Comparison of ENCODE assay signal across 16 mouse cellular contexts in the genomic region with DNA sequence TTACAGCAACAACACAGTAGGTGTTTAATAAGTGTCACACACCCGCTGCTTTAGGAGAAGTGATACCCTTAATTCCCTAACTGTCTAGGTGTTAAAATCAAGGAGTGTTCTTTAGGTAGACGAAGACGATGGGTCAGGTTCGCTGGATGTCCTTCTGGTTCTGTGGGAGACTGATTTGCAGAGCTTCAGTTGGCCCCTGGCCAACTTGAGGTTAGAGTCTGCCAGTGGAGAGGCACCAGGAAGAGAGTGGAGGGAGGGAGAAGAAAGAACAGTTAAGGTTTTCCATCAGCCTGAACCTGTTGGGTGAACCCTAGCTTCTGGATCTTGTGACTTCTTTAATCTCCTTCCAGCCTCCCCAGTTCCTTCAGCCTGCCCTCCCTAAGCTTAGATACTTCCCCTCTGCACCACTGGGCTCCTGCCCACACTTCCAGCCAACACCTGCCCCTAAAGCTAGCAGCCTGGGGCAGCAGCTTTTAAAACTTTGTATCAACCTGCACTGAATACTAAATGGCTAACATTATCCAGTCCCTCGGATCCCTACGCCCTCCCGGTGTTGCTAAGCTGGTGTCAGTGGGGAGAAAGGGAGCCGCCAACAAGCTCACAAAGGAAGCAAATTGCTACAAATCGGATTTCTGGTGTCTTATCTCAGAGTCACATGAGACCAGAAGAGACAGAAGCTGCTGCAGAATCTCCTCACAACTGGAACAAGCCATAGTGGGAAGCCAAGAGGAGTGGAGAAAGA.
A peak's percentile ranks its signal among the peaks of the same experiment; 100 is the strongest.
DNase-seq lines count a peak whose midpoint lies in the region; ATAC-seq lines count a peak whose summit lies in the region.
"Had no signal": no experiment of that assay in that cellular context is flagged by ENCODE, and none has a peak within 500 bp of the region (broad histone marks: within the 10 kb centered on the region; RNA-seq: fewer than 3 reads in every experiment).

No protein-coding gene starts in this region.

- no peak overlapping the region for H3K9ac ChIP-seq in heart, embryonic 12.5 days

- peak overlapping the region; percentile 41; the same call in 1 of the 2 replicates for H3K27ac ChIP-seq in heart, embryonic 12.5 days (ENCODE audit: poor library complexity, severe bottlenecking)
- H3K27ac ChIP-seq: macrophage; stomach, postnatal 0 days had no signal

- H3K27me3 ChIP-seq in heart, embryonic 12.5 days (replicated peaks) = no peaks in the 10 kb centered on the region

- no peaks in the 10 kb centered on the region for H3K36me3 ChIP-seq in heart, embryonic 12.5 days

- intact Hi-C loops in heart, postnatal 36 days (cut with DNase I) = no loop called here
- intact Hi-C loops in left cerebral cortex, postnatal 4 days (cut with DNase I) = no loop called here
- intact Hi-C loops in left cerebral cortex, postnatal 10 days (cut with DNase I) = no loop called here

- DNase-seq in adrenal gland, adult (ENCODE audit: inconsistent age in 2 of 2, low spot score in 1 of 2) = peak; percentile 15 to 41
- no peak for DNase-seq in adrenal gland, adult 18-20 months (ENCODE audit: low spot score in 2 of 2)
- no peak for DNase-seq in heart, postnatal 36 days
- peak; percentile 31 for DNase-seq in left cerebral cortex, postnatal 4 days
- no peak for DNase-seq in left cerebral cortex, postnatal 10 days (ENCODE audit: extremely low spot score in 1 of 2, low spot score in 2 of 2)
- DNase-seq in adrenal gland, postnatal 25 days = peak; percentile 13
- DNase-seq: gastrocnemius, postnatal 25 days; right cerebral cortex, adult 18-20 months; spleen, adult 18-20 months had no signal

- 32% methylated on average over 9 of the region's 9 CpGs for WGBS in heart, embryonic 12.5 days

- no peaks in the 10 kb centered on the region for H3K9me3 ChIP-seq in heart, embryonic 12.5 days (replicated peaks)

- peaks cover 13% of the 10 kb centered on the region for H3K4me1 ChIP-seq in heart, embryonic 12.5 days (replicated peaks)

- ATAC-seq in heart, embryonic 12.5 days (ENCODE audit: insufficient number of reproducible peaks, low FRiP score) = 0 out of 2 replicates have a peak, but pooled peaks have one; percentile 25
- no peak for ATAC-seq in megakaryocyte progenitor cell, adult 5-6 weeks (replicated peaks; ENCODE audit: poor library complexity)
- ATAC-seq: intestine, embryonic 16.5 days; Patski had no signal

- no peak overlapping the region for H3K4me3 ChIP-seq in heart, embryonic 12.5 days

- H3K4me2 ChIP-seq in heart, embryonic 12.5 days = peak overlapping the region; percentile 15; the same call in 1 of the 2 replicates
- H3K4me2 ChIP-seq: liver, embryonic 11.5 days had no signal

Comparison
In these comparisons a context has a peak if more than half of its experiments do, and no peak if none do; other contexts are left out.
1. DNase-seq: peak in adrenal gland, adult (2 of 2), left cerebral cortex, postnatal 4 days (single experiment) and adrenal gland, postnatal 25 days (single experiment); none in adrenal gland, adult 18-20 months (0 of 2), heart, postnatal 36 days (0 of 2) and left cerebral cortex, postnatal 10 days (0 of 2).